Mouse (Mus musculus) brain, adult 2 months (tissue): ENCODE data around the gene Desi2.
"Not testable (repeated sequence)": the region's sequence is repeated elsewhere in the genome, so short reads cannot be mapped to it uniquely, and the experiment has no call there.

Source experiments
- DNase-seq: peaks from one replicate; pipeline ENCODE4 v3.0.0; 2011; ENCODE audit warnings: low read depth, low spot score

The Desi2 gene

GRCm38 (mm10) chr1:178187216-178187791, at the start of gene Desi2:
TSS of gene Desi2 (plus strand) at chr1:178187417.
- peak; percentile 99 for DNase-seq

- not testable (repeated sequence) for DNase-seq
These were observed 40.7 kb upstream of the Desi2 start for GRCm38 (mm10) chr1:178146513-178146912.

- DNase-seq = peak; percentile 7
These were observed 40.3 kb upstream of the Desi2 start for GRCm38 (mm10) chr1:178146915-178147314.

GRCm38 (mm10) chr1:178182251-178182650, 5.0 kb upstream of the Desi2 start:
- DNase-seq = no peak

GRCm38 (mm10) chr1:178185591-178185990, 1.6 kb upstream of the Desi2 start:
- no peak for DNase-seq

GRCm38 (mm10) chr1:178187810-178188209, 593 bp downstream of the Desi2 start:
- not testable (repeated sequence) for DNase-seq

GRCm38 (mm10) chr1:178188386-178188785, 1.2 kb downstream of the Desi2 start:
- DNase-seq = peak; percentile 26

- DNase-seq = no peak
These were observed 18.6 kb downstream of the Desi2 start for GRCm38 (mm10) chr1:178205701-178206325.

DNA sequence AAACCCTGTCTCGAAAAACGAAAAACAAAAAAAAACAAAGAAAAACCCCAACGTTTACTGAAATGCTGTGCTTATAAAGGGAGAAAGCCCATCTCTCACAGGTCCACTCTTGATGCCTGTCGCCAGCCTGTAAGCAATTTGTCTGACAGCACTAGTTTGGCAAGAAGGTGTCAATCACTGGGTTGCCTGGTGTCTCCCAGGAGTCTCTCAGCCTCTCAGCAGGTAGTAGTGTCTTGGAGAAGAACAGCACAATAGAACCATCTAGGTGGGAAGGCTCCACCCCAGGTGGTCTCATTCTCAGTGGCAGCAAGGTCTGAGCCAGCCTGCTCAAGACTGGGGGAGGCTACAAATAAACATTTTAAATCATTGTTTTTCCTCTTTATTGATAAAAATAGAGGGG, 20.6 kb downstream of the Desi2 start:
- not testable (repeated sequence) for DNase-seq

GRCm38 (mm10) chr1:178209966-178210365, 22.7 kb downstream of the Desi2 start:
- DNase-seq = no peak

DNA sequence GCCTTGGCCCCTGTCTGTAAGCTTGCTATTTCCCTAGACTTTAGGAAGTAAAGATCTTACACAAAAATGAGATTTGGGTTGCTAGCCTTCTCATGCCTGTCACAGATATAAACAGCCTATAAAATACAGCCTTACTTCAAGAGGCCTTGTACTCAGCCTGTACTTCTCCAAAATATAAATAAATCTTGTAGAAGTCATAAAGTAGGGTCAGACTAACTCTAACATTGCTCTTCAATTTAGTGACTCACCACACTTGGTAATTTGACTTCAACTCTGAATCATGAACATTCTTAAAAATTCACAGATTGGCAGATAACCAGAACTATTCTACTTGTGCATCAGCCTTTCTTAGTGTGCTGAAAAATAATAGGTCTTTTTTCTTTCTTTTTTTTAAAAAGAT, 29.9 kb downstream of the Desi2 start:
- no peak for DNase-seq

DNA sequence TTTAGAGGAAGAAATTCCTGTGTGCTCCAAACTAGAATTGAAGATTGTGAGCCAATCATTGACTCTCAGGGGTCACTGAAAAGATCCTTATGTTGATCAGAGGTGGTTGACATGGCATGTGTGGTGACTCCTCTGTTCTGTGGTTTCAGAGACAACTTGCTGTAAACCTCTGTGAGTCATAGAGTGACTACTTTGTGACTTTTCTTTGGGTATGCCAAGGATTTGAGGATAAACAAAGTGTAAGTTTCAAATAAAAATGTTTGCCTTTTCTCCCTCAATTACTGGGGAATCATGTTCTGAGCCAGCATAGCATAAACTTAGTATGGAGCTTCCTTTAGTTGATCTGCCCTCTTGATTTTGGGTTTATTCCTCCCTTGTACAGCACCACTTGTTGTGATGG, 31.1 kb downstream of the Desi2 start:
- no peak for DNase-seq

GRCm38 (mm10) chr1:178219166-178220077, 32.2 kb downstream of the Desi2 start:
- DNase-seq = peak; percentile 65

DNA sequence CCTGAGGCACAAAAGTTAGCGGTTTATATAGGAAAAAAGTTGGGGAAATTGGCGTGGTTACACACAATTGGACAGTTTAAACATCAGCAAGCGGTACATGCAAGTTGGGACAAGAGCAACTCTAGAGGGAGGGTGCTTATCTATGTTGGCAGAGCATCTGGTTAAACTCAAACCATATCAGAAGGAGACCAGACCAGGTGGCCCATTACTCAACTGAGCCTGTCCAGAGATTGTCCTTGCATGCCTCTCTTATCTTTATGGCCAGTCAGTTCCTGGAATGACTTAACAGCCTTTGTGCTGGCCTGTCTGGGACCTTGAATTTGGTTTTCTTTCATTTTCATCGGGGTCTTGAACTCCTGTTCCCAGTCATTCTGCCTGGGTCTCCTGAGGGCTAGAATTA, 41.7 kb downstream of the Desi2 start:
- DNase-seq = not testable (repeated sequence)

GRCm38 (mm10) chr1:178234109-178234508, 46.9 kb downstream of the Desi2 start:
- DNase-seq = no peak

- DNase-seq = peak; percentile 15
These were observed 48.8 kb downstream of the Desi2 start for GRCm38 (mm10) chr1:178235919-178236466.

- DNase-seq = no peak
These were observed 51.5 kb downstream of the Desi2 start for GRCm38 (mm10) chr1:178238676-178239075.

- DNase-seq = no peak
These were observed 54.8 kb downstream of the Desi2 start for GRCm38 (mm10) chr1:178241884-178242508.

DNA sequence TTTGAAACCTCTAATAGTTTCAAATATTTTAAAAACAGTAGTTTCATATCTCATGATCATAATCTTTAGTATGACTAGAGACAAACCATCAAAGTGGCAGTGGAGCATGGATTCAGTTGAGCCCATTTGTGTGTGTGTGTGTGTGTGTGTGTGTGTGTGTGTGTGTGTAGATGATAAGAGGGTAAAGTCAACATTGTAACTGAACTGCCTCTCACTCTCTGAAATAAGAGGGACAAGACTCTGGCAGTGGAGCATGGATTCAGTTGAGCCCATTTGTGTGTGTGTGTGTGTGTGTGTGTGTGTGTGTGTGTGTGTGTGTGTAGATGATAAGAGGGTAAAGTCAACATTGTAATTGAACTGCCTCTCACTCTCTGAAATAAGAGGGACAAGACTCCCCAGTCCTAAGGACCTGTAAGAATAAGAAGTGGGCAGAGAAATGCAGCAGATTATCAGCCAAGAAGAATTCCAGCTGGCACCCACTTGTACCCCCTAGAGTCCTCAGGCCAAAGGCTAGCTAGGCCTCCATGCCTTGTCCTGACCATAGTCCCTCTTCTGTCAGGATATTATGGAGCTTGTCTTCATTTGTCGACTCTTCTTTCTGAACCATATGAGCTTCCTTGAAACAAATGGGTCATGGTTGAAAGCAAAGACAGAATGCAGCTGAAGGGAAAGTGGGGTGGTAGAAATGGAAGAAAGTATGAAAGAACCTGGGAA, 61.0 kb downstream of the Desi2 start:
- no peak for DNase-seq

GRCm38 (mm10) chr1:178254598-178254997, 67.4 kb downstream of the Desi2 start:
- DNase-seq = no peak

DNA sequence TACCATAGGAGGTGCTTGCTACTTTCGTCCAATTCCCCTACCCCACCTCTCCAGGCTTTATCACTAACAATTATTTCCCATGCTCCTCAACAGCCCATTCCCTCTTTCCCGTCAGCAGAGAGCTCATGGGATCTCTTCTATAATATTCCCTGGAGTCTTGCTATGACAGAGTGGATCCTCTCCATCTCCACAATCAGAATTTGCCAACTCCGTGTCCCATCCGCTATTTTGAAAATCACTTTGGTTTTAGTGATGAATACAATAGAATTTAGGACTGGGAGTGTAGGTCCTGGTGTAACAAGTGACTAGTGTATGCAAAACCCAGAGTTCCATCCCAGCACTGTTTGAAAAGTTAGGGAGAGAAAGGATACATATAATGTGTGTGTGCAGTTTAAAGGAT, 69.1 kb downstream of the Desi2 start:
- no peak for DNase-seq
